Mouse (Mus musculus): Measurements from ENCODE around the gene Arhgef10l.

Arhgef10l gene

DNA sequence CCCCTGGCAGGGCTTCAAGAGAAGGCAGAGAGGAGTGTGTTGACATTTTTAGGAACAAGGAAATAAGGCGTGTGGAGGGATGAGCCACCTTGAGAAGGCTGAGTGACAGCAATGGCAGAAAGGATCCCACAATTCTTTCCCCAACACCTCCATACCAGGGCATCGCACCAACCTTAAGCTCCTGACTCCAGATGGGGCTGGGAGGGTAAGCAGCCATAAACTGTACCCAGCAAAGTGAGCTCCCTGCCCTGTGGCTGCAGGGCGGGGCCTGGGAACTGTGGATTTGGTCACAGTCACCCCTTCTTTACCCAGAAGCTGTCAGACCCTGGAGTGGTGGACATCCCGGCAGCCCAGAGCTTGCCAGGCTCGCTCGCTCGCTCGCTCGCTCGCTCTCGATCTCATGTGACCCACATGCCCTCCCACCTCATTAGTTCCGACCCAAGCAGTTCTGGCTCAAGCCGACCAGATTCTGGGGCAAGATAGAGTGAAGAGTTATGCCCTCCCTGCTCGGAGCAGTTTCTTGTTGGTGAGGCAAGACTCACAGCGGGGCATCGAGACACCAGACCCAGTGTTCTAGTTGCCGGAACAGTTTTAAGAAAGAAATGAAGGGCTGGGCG is 4.3 kb downstream of the Arhgef10l start:
- DNase-seq (ENCODE audit: low spot score) = no peak

DNA sequence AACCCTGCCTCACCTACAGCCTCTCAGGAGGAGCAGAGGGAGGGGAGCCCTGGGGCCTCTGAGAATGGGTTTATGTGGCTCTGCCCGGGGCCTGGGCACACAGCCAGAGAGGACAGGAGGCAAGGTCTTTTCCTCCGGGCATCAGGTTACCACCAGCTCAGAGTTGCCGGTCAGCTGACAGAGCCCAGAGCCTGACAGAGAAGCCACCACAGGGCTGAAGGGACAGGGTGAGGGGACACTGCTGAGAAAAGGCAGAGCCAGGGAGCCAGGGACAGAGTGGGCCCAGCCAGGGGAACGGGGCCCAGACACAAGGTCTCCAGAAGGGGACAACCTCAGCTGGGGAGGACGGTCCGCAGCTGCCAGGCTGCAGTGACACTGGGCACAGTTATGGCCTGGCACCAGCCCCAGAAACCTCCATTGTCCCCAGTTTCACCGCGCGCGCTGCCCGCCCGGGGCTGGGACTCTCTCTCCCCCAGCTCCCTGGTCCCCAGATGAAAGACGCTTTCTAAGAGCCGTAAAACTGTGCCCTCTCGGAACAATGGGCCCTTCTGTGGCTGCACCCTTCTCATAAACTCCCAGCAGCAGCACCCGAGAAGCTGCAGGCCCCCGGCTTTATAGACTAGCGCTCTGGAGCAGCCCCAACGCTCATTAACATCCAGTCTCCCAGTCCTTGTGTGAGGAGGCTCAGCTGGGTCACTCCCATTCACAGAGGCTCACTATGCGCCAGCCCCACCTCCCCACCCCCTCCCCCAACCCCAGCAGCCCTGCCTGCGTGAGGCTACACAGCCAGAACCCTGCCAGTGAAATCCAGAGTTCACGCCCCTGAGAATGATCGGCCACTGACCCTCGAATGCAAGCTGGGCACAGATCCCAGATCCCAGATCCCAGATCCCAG is 7.9 kb downstream of the Arhgef10l start:
- peak; percentile 41 for DNase-seq (ENCODE audit: low spot score)

DNA sequence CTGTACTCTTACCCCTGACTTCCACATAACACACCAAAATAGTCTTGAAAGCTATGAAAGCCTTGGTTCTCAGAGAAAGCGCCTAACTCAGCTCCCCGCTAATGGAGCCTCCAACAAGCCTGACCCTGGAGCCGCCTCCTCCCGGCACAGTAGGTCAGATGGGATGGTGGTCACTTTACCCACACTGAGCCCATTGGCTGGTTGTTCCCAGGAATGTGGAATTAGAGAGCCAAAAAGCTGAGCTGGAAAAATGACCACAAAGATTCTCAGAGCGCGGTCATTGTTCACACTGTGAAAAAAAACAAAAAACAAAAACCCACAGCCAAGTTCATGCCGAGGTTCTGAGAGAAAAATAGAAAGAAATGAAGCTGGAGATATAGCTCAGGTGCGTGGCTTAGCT is 9.3 kb downstream of the Arhgef10l start:
- no peak for DNase-seq (ENCODE audit: low spot score)

DNA sequence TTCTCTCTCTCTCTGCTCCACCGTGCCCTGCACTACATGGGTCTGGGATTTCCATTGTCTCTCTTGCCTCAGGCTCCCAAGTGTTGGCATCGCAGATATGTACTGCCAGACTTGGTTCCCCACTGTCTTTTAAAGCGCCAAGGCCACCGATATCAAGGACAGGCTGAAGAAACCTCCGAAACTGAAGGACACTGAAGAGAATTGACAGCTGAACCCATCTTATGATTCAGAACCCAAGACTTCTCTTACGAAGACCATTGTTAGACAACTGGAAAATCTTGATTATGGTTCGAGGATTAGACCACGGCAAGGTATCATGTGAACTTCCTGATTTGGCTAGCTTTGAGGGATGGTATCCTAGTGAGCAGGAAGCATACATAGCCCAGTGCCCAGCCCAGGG is 11.0 kb downstream of the Arhgef10l start:
- DNase-seq (ENCODE audit: low spot score) = no peak

DNA sequence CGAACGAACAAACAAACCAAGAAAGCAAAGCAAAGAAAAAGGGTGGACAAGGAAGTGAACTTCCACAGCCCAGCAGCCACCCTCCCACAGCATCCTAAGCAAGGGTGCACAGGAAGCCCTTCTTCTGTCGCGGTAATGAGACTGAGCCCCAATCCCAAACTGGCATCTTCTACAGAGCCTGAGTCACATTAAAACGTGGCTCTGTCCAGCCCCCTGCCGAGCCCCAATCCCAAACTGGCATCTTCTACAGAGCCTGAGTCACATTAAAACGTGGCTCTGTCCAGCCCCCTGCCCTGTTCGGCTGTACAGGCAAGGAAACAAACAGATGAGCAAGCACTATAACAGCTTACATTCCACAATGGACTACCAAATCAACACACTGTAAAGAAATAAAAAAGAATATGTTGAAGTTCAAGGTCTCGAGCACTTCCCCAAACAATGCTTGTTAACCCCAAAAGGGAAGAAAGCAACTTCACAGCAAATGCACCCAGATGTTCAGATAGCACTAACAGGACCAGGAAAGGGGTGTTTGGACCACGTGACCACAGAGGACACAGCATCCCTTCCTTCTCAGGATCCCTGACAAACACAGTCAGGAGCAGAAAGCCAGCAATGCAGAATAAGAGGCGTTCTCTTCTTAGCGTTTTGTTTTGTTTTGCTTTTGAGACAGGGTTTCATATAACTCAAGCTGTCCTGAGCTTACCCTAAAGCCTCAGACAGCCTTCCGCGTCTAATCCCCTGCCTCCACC is 11.8 kb downstream of the Arhgef10l start:
- no peak for DNase-seq (ENCODE audit: low spot score)

DNA sequence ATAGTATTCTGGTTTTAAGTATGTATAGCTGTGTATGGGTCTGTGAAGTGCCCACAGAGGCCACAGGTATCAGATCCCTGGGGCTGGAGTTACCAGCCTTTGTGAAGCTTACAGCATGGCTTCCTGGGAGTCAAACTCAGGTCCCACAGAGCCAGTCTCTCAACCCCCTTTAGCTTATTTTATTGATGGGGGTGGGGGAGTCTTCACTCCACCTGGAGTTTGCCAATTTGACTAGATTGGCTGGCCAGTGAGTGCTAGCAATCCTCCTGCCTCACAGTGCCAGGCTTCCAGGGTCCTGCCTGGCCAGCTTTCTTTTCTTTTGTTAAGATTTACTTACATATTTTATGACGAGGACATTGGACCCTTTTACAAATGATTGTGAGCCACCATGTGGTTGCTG is 16.1 kb downstream of the Arhgef10l start:
- no peak for DNase-seq (ENCODE audit: low spot score)

DNA sequence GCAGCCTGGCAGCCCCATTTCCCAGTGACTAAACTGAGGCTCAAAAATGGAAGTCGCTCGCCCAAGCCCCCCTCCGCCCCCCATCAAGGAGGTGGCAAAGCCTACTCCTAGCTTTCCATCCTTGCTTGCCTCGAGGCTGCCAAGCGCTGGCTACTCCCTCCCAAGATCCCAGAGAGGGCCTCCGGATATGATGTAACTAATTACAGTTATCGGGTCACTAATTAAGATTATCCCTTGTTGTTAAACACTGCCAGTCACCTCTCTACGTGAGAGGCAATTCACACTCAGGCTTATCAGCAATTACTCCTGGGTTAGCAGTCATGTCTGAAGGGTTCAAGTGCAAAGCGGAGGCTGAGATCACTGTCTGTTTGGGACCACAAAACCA is 16.6 kb downstream of the Arhgef10l start:
- DNase-seq (ENCODE audit: low spot score) = no peak

DNA sequence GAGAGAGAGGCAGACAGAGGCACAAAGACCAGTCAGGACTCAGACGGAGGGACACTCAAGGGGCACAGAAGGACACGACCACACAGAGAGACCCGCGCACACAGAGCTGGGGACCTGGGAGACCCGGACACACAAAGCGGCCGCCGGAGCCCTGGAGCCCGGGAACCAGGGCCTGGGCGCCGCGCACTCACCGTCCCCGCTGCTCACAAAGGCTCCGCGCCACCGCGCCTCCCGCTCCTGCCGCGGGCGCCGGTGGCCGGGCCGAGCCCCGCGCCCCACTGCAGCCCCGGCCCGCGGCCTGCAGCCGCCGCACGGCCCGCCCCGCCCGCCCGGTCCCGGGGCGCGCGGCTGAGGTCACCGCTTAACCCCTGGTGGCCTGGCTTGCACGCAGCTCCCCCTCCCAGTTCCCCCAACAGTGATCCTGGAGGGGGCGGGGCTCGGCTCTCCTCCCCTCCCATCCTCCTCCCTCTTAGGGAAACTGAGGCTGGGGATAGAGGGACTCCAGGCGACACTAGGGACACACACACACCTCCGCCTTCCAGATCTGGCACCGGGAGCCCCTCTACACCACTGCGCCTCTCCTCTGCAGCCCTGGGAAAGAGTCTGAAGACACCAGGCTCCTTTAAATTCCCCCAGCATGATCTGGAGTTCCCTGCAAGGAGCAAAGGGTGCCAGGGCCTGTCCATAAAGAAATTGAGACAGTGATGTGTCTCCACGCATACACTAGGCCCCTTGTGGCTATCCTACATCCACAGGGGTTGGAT is 17.2 kb downstream of the Arhgef10l start:
- no peak for DNase-seq (ENCODE audit: low spot score)

DNA sequence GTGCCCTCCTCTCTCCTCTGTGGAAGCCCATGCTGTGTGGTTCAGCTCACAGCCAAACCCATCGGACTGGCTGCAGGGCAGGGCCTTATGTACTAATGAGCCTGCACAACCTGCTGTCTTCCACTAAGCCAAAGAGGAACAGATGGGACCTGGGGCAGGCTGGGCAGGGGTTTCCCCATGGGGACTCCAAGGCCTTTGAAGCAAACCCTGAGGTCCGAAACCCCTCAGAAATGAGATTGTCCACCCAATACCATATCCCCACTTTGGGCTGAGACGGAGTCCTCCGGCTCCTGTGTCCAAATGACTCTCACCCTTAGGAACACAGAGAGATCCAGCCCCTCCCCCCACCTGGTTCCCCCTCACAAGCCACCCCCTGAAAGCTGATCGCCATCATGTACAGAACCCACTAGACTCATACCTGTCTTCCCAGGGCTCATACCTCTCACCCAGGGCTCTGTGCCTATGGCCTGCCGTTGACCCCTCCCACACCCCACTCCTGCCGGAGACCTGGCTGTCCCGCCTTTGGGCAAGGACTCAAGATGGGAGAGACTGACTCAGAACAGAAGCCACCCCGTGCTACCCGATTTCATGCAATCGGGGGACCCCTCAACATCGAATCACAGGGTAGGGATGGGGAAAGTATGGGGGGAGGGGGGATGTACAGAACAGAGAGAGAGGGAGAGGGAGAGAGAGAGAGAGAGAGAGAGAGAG is 17.9 kb downstream of the Arhgef10l start:
- DNase-seq (ENCODE audit: low spot score) = no peak

DNA sequence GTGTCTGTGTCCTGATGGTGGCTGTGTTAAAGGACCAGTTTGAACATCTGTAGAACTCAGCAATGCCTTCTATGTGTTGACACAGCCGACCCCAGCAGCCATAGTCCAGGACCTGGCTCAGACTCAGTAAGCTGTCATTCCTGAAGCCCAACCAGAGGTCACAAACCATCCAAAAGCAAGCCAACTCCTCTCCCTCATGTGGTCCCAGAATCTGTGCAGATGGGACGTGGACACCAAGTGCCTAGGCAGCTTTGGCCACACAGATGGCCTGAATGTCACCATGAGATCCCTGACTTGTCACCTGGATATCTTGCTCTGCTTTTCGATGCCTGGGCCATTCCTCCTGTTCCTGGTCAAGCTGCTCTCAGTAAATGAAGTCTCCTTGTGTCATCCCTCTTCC is 20.2 kb downstream of the Arhgef10l start:
- no peak for DNase-seq (ENCODE audit: low spot score)

DNA sequence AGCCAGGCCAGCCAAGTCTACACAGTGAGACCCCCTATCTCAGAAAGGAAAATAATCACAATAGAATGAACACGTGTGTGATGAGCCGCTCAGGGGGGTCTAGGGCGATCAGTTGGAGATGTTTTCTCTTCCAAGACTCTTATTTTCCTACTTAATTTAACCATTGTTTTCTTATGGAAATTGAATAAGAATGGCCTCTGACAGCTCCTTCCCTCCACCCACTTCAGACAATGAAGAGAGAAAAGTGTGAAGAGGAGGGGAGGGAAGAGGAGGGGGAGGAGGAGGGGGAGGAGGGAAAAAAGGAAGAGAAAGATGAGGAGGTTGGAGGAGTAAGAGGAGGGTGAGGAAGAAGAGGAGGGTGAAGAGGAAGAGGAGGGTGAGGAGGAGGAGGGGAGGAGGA is 21.1 kb downstream of the Arhgef10l start:
- DNase-seq (ENCODE audit: low spot score) = no peak

DNA sequence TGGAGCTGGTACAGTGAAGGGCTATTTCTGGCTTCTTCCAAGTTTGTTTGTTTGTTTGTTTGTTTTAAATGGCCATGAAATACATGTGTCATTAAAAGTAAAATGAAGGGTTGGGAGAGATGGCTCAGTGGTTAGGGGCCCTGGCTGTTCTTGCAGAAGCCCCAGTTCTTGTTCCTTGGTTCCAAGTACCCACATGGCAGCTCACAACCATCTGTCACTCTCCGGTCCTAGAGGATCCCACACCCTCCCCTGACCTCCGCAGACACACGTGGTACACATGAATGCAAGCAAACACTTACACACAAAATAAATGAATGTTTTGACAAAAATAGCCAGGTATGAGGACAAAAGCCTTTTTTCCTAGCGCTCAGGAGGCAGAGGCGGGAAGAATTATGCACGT is 21.5 kb downstream of the Arhgef10l start:
- no peak for DNase-seq (ENCODE audit: low spot score)

DNA sequence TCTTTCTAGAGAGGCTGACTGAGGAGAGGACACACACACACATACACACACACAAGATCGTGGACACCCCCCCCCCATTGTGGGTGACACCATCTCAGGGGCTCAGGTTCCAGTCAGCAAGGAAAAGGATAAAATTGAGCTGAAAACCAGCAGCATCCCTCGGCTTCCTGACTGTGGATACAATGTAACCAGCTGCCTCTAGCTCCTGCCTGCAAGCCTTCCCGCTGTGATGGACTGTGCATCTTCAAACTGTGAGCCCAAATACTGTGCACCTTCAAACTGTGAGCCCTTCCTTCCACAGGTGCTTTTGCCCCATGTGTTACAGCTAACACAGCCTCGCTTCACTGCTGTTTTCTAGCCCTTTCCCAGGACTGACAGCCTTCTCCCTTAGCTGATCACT is 23.4 kb downstream of the Arhgef10l start:
- DNase-seq (ENCODE audit: low spot score) = no peak

DNA sequence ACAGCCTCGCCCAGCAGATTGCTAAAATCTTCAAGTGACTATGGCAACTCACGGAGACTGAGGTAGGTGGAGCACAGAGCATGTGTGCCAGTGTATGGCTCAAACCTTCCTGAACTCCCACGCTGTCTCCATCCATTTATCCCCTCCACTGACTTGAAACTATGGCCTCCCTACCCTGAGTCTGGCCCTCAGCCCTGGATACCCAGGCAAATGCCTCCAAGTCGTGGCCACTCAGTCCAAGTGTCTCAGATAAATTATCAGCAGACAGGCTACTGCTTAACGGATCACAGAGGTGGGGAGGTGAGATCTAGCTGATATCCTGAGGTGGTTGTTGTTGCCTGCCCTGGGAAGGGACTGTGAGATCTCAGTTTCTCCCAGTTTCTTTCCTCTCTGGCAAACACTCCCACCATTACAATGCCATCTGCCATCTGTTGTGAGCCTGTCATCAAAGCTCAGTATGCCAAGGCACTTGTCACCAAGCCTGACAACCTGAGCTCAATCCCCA is 24.3 kb downstream of the Arhgef10l start:
- no peak for DNase-seq (ENCODE audit: low spot score)

DNA sequence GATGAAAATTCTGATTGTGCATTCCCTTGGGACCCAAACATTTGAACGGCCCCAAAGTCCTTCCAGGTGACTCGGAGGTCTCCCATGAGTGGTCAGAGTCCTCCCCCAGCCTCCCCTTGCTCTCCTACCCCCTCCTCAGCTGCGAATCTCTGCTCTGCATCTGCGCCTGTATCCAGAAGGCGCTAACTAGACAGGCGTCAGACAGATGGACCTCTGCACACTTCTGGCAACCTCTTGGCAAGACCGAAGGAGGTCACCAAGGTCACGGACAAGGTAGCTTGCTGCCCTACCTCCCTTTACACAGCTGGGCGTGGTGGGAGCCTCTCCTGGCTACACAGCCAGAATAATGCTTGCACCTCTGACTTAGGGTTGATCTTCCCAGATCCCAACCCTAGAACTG is 25.1 kb downstream of the Arhgef10l start:
- DNase-seq (ENCODE audit: low spot score) = no peak

DNA sequence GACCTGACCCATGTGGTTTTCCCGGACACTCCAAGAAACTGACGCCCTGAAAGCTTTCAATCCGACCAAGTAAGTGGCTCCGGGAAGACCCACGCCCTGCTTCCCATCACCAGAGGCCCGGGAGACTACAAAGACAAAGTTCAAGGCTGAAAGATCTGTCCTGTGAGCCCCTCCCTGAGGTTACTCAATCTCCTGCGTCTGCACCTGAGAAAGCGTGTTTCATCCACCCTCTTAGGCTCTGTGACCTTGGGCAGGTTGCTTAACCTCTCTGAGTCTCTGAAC is 25.6 kb downstream of the Arhgef10l start:
- no peak for DNase-seq (ENCODE audit: low spot score)

DNA sequence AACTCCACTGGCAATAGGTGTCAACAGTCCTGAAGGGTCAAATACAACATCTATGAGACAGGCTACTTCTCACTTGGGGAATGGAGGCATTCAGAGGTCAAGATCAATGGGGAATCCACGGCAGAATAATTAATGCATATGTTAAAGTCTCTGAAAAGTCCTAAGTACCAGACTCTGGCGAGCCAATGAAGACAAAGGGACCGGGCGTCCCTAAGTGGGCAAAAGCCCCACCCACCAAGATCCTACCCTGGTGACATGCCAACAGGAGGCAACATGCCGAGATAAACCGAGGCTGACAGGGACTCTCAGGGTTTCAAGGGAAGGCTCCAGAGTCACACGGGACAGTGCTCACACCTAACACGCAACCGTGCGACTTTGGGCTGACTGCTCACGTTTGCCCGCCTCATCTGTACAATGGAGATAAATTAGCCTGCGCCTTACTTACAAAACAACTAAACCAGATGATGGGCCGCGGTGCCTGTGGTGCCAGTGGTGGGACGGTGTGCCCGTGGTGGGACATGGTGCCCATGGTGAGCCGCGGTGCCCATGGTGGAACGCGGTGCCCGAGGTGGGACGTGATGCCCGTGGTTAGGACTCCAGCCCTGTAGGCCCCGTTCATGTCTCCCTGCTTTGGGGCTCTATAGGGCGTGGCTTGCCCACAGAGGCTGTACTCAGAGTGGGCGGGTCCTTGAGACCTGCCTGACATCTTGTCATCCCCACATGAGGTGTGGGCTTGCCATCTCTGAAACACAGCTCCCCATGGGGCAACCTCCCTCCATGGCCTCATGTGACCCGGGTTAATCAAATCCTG is 26.2 kb downstream of the Arhgef10l start:
- no peak for DNase-seq (ENCODE audit: low spot score)

DNA sequence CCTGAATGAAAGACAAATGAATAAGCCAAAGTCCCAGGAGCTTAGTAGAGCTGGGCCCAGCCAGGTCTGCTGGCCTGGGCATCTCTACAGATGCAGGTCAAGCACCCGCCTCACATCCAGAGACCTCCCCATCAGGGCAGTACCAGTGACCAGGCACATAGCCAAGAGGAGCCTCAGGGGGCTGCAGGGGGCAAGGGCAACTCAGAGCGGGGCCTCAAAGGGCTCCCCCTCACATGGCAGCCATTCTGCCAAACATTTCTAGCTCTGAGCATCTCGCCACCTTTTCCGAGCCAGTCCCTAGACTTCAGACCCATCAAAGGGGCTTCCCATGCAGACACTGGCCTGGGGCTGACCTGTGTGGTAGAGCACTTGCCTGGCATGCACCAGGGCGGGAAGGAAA is 27.2 kb downstream of the Arhgef10l start:
- no peak for DNase-seq (ENCODE audit: low spot score)

DNA sequence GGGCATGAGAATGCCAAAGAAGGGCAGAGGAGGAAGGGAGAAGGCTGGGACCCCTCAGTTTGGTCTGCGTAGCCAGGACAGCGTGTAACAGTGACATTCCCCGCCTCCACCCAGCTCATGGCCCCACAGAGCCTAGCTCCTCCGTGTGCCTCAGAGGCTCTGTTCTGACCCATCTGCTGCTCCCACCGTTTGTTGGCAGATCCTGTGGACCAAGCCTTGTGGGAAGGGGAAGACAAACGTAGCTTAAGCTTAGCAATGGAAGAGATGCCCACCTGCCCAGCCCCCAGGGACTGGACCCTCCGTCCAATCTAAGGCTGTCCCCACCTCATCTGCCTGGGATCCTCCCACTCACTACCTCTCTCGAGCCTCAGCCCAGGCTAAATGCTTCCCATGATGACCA is 28.5 kb downstream of the Arhgef10l start:
- DNase-seq (ENCODE audit: low spot score) = no peak

DNA sequence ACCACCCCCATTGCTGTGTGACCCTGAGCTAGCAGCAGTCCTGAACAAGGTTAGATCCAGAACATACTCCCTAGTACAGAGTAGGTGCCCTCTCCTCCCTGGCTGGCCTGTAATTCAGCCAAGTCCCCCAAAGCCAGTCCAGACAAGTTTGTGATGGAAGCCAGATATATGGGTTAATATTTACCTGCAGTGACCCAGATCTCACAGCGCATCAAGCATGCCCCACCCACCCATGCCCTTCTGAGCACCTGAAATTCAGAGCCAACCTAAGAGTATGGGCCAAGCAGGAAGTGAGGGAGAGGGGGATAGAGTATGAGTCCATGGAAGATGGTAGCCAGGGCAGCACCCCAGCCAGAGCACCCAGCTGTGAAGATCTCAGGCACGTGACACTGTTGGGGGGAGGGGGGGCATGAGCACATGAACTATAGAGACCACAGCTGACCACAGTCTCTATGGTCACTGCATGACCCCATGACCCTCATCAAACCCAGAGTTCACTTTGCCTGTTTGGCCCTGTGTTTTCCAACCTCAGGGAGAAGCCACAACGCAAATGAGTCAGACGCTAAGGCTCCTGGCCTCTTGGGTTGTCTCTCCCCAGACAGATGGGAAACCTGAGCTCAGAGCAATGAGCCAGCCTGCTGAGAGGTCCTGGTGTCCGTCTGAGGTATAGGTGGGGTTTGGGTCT is 29.4 kb downstream of the Arhgef10l start:
- DNase-seq (ENCODE audit: low spot score) = no peak
